Mouse (Mus musculus): ENCODE measurements around the gene Kcnd2. TPM values are rescaled to one million over a fixed set of nuclear protein-coding genes. Genes with fewer than 3 reads are reported as not detected.

Kcnd2 gene
- polyA plus RNA-seq, 1 experiment from 2014 or later: 1.2 TPM

GRCm38 (mm10) chr6:21692861-21693350 is 477.6 kb downstream of the Kcnd2 start:
- no peaks in the 10 kb centered on the region for H3K9me3 ChIP-seq (ENCODE audit: control insufficient read depth, low read length)
- no peaks in the 10 kb centered on the region for H3K36me3 ChIP-seq (ENCODE audit: control insufficient read depth, insufficient read depth, low read length)
- no peak overlapping the region for H3K9ac ChIP-seq (ENCODE audit: low read depth, low read length)
- ATAC-seq (ENCODE audit: low read depth): no peak
- no peak for DNase-seq (ENCODE audit: low spot score)
- no peak overlapping the region for H3K27ac ChIP-seq (replicated peaks; ENCODE audit: low read depth, low read length)
- no peaks in the 10 kb centered on the region for H3K27me3 ChIP-seq (replicated peaks; ENCODE audit: control insufficient read depth, insufficient read depth, low read length)
- no peaks in the 10 kb centered on the region for H3K4me1 ChIP-seq (ENCODE audit: control insufficient read depth, insufficient read depth, low read length)
- H3K4me2 ChIP-seq (ENCODE audit: low read depth, low read length): no peak overlapping the region
- H3K4me3 ChIP-seq (ENCODE audit: low read depth, low read length): no peak overlapping the region
- 87% methylated on average over 3 of the region's 3 CpGs for WGBS

GRCm38 (mm10) chr6:21697641-21698040 is 482.3 kb downstream of the Kcnd2 start:
- 75% methylated on average over 3 of the region's 3 CpGs for WGBS

GRCm38 (mm10) chr6:21701131-21701530 is 485.8 kb downstream of the Kcnd2 start:
- no peak overlapping the region for H3K27ac ChIP-seq (replicated peaks; ENCODE audit: low read depth, low read length)
- H3K4me2 ChIP-seq (ENCODE audit: low read depth, low read length): no peak overlapping the region
- no peaks in the 10 kb centered on the region for H3K36me3 ChIP-seq (ENCODE audit: control insufficient read depth, insufficient read depth, low read length)
- no peaks in the 10 kb centered on the region for H3K4me1 ChIP-seq (ENCODE audit: control insufficient read depth, insufficient read depth, low read length)
- no peak for DNase-seq (ENCODE audit: low spot score)
- 60% methylated on average over 6 of the region's 6 CpGs for WGBS
- H3K4me3 ChIP-seq (ENCODE audit: low read depth, low read length): no peak overlapping the region
- H3K27me3 ChIP-seq (replicated peaks; ENCODE audit: control insufficient read depth, insufficient read depth, low read length): no peaks in the 10 kb centered on the region
- no peak for ATAC-seq (ENCODE audit: low read depth)
- no peaks in the 10 kb centered on the region for H3K9me3 ChIP-seq (ENCODE audit: control insufficient read depth, low read length)
- no peak overlapping the region for H3K9ac ChIP-seq (ENCODE audit: low read depth, low read length)

More at GRCm38 (mm10) chr6:21697641-21698040, 482.3 kb downstream of the Kcnd2 start:
- no peaks in the 10 kb centered on the region for H3K36me3 ChIP-seq (ENCODE audit: control insufficient read depth, insufficient read depth, low read length)
- H3K4me1 ChIP-seq (ENCODE audit: control insufficient read depth, insufficient read depth, low read length): no peaks in the 10 kb centered on the region
- no peak overlapping the region for H3K27ac ChIP-seq (replicated peaks; ENCODE audit: low read depth, low read length)
- DNase-seq (ENCODE audit: low spot score) (no peak), ATAC-seq (ENCODE audit: low read depth) (no peak)
- H3K27me3 ChIP-seq (replicated peaks; ENCODE audit: control insufficient read depth, insufficient read depth, low read length): no peaks in the 10 kb centered on the region
- H3K9me3 ChIP-seq (ENCODE audit: control insufficient read depth, low read length): no peaks in the 10 kb centered on the region
- no peak overlapping the region for H3K9ac ChIP-seq (ENCODE audit: low read depth, low read length)
- no peak overlapping the region for H3K4me3 ChIP-seq (ENCODE audit: low read depth, low read length)
- no peak overlapping the region for H3K4me2 ChIP-seq (ENCODE audit: low read depth, low read length)

GRCm38 (mm10) chr6:21709228-21709627 is 493.9 kb downstream of the Kcnd2 start:
- DNase-seq (ENCODE audit: low spot score): peak; percentile 76
- Histone ChIP-seq H3K36me3 (ENCODE audit: control insufficient read depth, insufficient read depth, low read length) (no peaks in the 10 kb centered on the region), H3K27ac (replicated peaks; ENCODE audit: low read depth, low read length) (no peak overlapping the region), H3K9me3 (ENCODE audit: control insufficient read depth, low read length) (no peaks in the 10 kb centered on the region), H3K4me3 (ENCODE audit: low read depth, low read length) (no peak overlapping the region), H3K27me3 (replicated peaks; ENCODE audit: control insufficient read depth, insufficient read depth, low read length) (no peaks in the 10 kb centered on the region; the same call in 1 of the 2 replicates), H3K4me2 (ENCODE audit: low read depth, low read length) (no peak overlapping the region), H3K4me1 (ENCODE audit: control insufficient read depth, insufficient read depth, low read length) (no peaks in the 10 kb centered on the region), H3K9ac (ENCODE audit: low read depth, low read length) (no peak overlapping the region)
- 18% methylated on average over 3 of the region's 3 CpGs for WGBS
- ATAC-seq (ENCODE audit: low read depth): no peak

- DNase-seq (ENCODE audit: low spot score) (no peak), ATAC-seq (ENCODE audit: low read depth) (0 out of 2 replicates have a peak, but pooled peaks have one; percentile 15)
- Histone ChIP-seq H3K27ac (replicated peaks; ENCODE audit: low read depth, low read length) (no peak overlapping the region), H3K36me3 (ENCODE audit: control insufficient read depth, insufficient read depth, low read length) (no peaks in the 10 kb centered on the region), H3K4me2 (ENCODE audit: low read depth, low read length) (no peak overlapping the region), H3K4me3 (ENCODE audit: low read depth, low read length) (no peak overlapping the region), H3K9me3 (ENCODE audit: control insufficient read depth, low read length) (no peaks in the 10 kb centered on the region), H3K4me1 (ENCODE audit: control insufficient read depth, insufficient read depth, low read length) (no peaks in the 10 kb centered on the region), H3K27me3 (replicated peaks; ENCODE audit: control insufficient read depth, insufficient read depth, low read length) (no peaks in the 10 kb centered on the region), H3K9ac (ENCODE audit: low read depth, low read length) (no peak overlapping the region)
- WGBS: 51% methylated on average over 1 of the region's 1 CpGs
Measured at GRCm38 (mm10) chr6:21719121-21719520, 503.8 kb downstream of the Kcnd2 start.

- 74% methylated on average over 10 of the region's 10 CpGs for WGBS
- Histone ChIP-seq H3K36me3 (ENCODE audit: control insufficient read depth, insufficient read depth, low read length) (no peaks in the 10 kb centered on the region), H3K27ac (replicated peaks; ENCODE audit: low read depth, low read length) (no peak overlapping the region), H3K4me2 (ENCODE audit: low read depth, low read length) (no peak overlapping the region), H3K27me3 (replicated peaks; ENCODE audit: control insufficient read depth, insufficient read depth, low read length) (no peaks in the 10 kb centered on the region), H3K9ac (ENCODE audit: low read depth, low read length) (no peak overlapping the region), H3K4me1 (ENCODE audit: control insufficient read depth, insufficient read depth, low read length) (no peaks in the 10 kb centered on the region), H3K4me3 (ENCODE audit: low read depth, low read length) (no peak overlapping the region), H3K9me3 (ENCODE audit: control insufficient read depth, low read length) (no peaks in the 10 kb centered on the region)
- DNase-seq (ENCODE audit: low spot score) (no peak), ATAC-seq (ENCODE audit: low read depth) (no peak)
Measured at GRCm38 (mm10) chr6:21722238-21722637, 506.9 kb downstream of the Kcnd2 start.

- no peak overlapping the region for H3K27ac ChIP-seq (replicated peaks; ENCODE audit: low read depth, low read length)
- DNase-seq (ENCODE audit: low spot score) (peak; percentile 53), ATAC-seq (ENCODE audit: low read depth) (no peak)
- no peaks in the 10 kb centered on the region for H3K4me1 ChIP-seq (ENCODE audit: control insufficient read depth, insufficient read depth, low read length)
- H3K9ac ChIP-seq (ENCODE audit: low read depth, low read length): no peak overlapping the region
- no peaks in the 10 kb centered on the region for H3K9me3 ChIP-seq (ENCODE audit: control insufficient read depth, low read length)
- H3K36me3 ChIP-seq (ENCODE audit: control insufficient read depth, insufficient read depth, low read length): no peaks in the 10 kb centered on the region
- H3K4me3 ChIP-seq (ENCODE audit: low read depth, low read length): no peak overlapping the region
- 44% methylated on average over 2 of the region's 2 CpGs for WGBS
- no peaks in the 10 kb centered on the region for H3K27me3 ChIP-seq (replicated peaks; ENCODE audit: control insufficient read depth, insufficient read depth, low read length)
- H3K4me2 ChIP-seq (ENCODE audit: low read depth, low read length): no peak overlapping the region
Measured at GRCm38 (mm10) chr6:21740606-21741005, 525.3 kb downstream of the Kcnd2 start.

- H3K27me3 ChIP-seq (replicated peaks; ENCODE audit: control insufficient read depth, insufficient read depth, low read length): no peaks in the 10 kb centered on the region
- DNase-seq (ENCODE audit: low spot score): no peak
- no peaks in the 10 kb centered on the region for H3K4me1 ChIP-seq (ENCODE audit: control insufficient read depth, insufficient read depth, low read length)
- H3K9ac ChIP-seq (ENCODE audit: low read depth, low read length): no peak overlapping the region
- H3K27ac ChIP-seq (replicated peaks; ENCODE audit: low read depth, low read length): no peak overlapping the region
- H3K4me3 ChIP-seq (ENCODE audit: low read depth, low read length): no peak overlapping the region
- H3K36me3 ChIP-seq (ENCODE audit: control insufficient read depth, insufficient read depth, low read length): no peaks in the 10 kb centered on the region
- H3K4me2 ChIP-seq (ENCODE audit: low read depth, low read length): no peak overlapping the region
- no peak for ATAC-seq (ENCODE audit: low read depth)
- H3K9me3 ChIP-seq (ENCODE audit: control insufficient read depth, low read length): no peaks in the 10 kb centered on the region
- 79% methylated on average over 3 of the region's 3 CpGs for WGBS
Measured at GRCm38 (mm10) chr6:21744615-21745266, 529.4 kb downstream of the Kcnd2 start.

- Histone ChIP-seq H3K4me1 (ENCODE audit: control insufficient read depth, insufficient read depth, low read length) (no peaks in the 10 kb centered on the region), H3K4me3 (ENCODE audit: low read depth, low read length) (no peak overlapping the region), H3K4me2 (ENCODE audit: low read depth, low read length) (no peak overlapping the region), H3K27ac (replicated peaks; ENCODE audit: low read depth, low read length) (no peak overlapping the region), H3K27me3 (replicated peaks; ENCODE audit: control insufficient read depth, insufficient read depth, low read length) (no peaks in the 10 kb centered on the region), H3K9me3 (ENCODE audit: control insufficient read depth, low read length) (no peaks in the 10 kb centered on the region), H3K36me3 (ENCODE audit: control insufficient read depth, insufficient read depth, low read length) (no peaks in the 10 kb centered on the region), H3K9ac (ENCODE audit: low read depth, low read length) (no peak overlapping the region)
- no peak for ATAC-seq (ENCODE audit: low read depth)
- WGBS: 77% methylated on average over 1 of the region's 1 CpGs
- DNase-seq (ENCODE audit: low spot score): no peak
Measured at GRCm38 (mm10) chr6:21747536-21747935, 532.2 kb downstream of the Kcnd2 start.

All from embryonic facial prominence, embryonic 14.5 days (tissue).